Mouse (Mus musculus): ENCODE results near the gene Itpr3.

Gene Itpr3

DNA sequence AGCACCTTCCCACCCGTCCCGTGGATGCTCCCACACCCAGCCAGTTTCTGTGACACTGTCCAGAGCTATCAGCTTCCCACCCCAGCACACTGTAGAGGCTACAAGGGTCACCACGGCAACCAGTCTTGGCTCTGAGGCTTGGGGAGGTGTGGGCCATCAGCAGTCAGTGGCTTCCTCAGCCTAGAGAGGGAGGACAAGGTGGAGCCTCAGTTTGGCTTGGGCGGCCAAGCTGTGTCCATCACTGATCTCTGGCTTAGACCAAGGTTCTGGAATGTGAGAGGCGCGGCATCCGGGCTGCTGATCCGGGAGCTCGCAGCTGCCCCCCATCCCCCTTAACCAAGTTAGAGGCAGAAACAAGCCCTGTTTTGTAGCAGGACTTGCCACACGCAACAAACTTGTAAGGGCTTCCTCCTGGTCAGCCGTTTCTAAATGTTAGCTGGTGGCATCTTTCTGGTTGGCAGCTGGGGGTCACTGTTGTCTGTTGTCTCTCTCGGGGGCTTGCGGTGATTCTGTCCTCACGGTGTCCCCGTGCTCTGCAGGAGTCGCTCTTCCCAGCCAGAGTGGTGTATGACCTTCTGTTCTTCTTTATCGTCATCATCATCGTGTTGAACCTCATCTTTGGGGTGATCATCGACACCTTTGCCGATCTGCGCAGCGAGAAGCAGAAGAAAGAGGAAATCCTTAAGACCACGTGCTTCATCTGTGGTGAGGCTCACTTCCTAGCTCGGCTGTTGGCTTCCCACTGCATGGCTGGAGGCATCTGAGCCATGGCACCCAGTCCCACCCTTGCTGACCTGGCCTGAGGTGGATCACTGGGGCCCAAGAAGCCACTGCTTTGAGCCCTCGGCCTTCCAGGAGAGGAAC, 61.8 kb downstream of the Itpr3 start:
- DNase-seq (ENCODE audit: extremely low read depth, low read depth) = no peak

DNA sequence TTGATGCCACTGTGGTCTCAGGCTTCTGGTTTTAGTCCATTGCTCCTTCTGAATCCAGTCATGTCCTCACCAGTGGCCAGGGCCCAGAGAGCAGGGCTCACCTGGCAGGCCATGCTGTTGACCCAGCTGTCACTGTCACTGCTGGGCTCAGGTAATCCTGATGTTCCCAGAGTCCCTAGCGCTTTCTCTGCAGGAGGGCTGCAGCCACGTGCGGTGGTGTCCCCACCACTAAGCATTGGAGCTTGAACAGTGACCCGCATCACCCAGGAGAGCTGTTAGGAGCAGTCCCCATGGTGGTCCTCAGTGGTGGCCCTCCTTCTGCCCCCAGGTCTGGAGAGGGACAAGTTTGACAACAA, 62.4 kb downstream of the Itpr3 start:
- no peak for DNase-seq (ENCODE audit: extremely low read depth, low read depth)

DNA sequence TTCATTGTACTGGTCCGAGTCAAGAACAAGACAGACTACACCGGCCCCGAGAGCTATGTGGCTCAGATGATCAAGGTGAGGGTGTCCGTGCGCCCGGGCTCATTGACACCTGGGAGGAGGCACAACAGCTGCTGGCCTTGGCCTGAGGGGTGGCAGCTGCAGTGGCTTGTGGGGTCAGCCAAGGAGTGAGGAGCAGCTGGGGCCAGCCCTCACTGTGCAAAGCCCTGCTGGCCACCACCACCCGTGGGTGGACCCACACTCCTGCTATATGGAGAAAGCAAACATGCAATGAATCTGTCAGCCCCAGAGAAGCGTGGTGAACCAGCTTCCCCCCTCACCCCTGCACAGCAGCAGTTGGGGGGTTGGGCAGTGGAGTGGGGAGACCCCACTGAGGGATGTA, 62.9 kb downstream of the Itpr3 start:
- no peak for DNase-seq (ENCODE audit: extremely low read depth, low read depth)

DNA sequence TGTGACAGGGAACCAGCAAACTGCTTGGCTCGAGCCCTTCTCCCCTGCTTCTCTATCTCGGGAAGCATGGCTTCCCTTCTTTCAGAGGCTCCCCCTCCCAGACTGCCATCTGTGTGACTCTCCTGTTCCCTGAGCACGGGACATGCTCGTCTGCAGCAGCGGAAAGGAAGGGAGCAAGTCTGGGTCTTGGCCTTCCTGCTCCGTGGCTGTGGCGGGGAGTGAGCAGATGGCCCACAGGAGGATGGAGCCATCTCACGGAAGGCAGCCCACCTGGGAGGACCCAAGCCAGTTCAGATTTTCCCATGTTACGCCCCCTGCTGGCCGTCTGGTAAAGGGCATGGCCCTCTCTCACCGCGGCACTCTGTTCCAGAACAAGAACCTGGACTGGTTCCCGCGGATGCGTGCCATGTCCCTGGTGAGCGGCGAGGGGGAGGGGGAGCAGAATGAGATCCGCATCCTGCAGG, 63.5 kb downstream of the Itpr3 start:
- no peak for DNase-seq (ENCODE audit: extremely low read depth, low read depth)

DNA sequence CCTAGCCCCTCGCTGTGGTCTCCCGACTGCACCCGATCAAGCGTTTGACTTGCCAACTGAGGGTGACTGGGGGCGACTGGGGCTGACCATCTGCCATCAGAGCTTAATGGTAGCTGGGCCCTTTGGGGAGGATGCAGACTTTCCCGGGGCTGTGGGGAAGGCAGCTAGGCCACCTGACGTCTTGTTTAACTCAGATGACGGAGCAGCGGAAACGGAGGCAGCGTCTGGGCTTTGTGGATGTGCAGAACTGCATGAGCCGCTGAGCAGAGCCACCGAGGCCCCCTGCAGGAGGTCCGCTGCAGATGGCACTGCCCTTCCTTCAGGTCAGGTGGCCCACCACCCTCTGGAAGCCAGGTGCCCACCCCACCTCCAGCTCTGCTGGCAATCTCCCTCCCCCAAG, 64.2 kb downstream of the Itpr3 start:
- no peak for DNase-seq (ENCODE audit: extremely low read depth, low read depth)

GRCm38 (mm10) chr17:27121781-27122180, 64.7 kb downstream of the Itpr3 start:
- no peak for DNase-seq (ENCODE audit: extremely low read depth, low read depth)

GRCm38 (mm10) chr17:27122701-27123100, 65.6 kb downstream of the Itpr3 start:
- DNase-seq (ENCODE audit: extremely low read depth, low read depth) = no peak

DNA sequence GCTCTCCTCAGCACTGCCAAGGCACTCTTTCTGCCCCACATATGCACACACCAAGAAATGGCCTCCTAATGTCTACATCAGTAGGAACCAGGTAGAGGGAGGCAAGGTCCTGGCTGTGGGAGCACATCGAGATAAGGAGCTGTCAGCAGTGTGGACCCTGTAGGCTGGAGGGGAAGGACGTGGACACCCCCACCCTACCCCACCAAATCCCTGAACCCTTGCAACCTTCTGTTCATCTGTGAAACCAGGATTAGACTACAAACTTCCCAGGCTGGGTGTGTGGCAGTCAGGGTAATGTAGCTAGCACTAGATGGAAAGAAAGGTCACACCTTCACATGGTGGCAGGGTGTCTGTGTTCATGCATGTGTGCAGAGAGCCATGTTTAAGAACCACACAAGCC, 66.0 kb downstream of the Itpr3 start:
- no peak for DNase-seq (ENCODE audit: extremely low read depth, low read depth)

GRCm38 (mm10) chr17:27123813-27124375, 66.8 kb downstream of the Itpr3 start:
- no peak for DNase-seq (ENCODE audit: extremely low read depth, low read depth)

GRCm38 (mm10) chr17:27125185-27125584, 68.1 kb downstream of the Itpr3 start:
- peak; percentile 23 for DNase-seq (ENCODE audit: extremely low read depth, low read depth)

DNA sequence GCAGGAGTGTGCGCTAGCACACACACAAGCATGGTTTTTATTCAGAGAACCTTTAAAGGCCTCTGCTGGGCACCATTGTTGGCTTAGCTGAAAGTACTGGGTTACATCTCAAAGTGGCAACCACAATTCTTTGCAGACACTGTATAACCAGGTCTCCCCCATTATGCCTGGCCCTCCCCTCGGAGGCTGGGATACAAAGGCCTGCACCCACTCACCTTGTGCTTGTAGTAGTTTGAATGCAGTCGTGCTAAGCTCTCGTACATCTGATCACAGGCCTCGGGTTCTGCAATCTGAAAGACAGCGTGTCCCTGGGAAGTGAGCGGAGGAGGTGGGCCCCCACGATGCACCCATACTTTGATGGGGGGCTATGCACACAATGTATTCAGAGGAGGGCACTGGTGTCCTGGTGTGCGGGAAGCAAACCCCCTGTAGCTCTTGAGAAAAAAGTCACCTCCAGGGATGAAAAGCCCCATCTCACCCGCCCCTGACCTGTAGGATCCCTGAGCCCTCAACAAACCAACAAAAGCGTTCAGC, 68.6 kb downstream of the Itpr3 start:
- no peak for DNase-seq (ENCODE audit: extremely low read depth, low read depth)

- DNase-seq (ENCODE audit: extremely low read depth, low read depth) = no peak
Measured at GRCm38 (mm10) chr17:27126974-27127373, 69.9 kb downstream of the Itpr3 start.

- no peak for DNase-seq (ENCODE audit: extremely low read depth, low read depth)
Measured at GRCm38 (mm10) chr17:27128189-27128588, 71.1 kb downstream of the Itpr3 start.

DNA sequence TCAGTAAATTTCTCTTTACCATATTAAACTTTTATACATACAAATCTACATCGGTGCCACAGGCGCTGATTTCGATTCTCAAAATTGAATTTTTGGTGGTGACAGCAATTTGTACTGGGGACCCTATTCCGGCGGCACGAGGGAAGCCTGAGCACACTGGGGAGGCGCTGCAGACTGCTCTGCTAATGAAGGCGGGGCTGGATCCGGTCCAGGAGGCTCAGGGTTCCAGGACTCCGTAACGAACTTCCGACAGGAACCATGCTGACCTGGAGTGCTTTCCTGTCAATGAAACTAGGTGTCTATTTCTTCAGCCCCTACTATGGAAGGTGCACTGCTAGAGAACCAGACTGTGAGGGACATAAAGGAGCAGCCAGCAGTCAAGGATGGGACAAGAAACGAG, 72.2 kb downstream of the Itpr3 start:
- DNase-seq (ENCODE audit: extremely low read depth, low read depth) = no peak

DNA sequence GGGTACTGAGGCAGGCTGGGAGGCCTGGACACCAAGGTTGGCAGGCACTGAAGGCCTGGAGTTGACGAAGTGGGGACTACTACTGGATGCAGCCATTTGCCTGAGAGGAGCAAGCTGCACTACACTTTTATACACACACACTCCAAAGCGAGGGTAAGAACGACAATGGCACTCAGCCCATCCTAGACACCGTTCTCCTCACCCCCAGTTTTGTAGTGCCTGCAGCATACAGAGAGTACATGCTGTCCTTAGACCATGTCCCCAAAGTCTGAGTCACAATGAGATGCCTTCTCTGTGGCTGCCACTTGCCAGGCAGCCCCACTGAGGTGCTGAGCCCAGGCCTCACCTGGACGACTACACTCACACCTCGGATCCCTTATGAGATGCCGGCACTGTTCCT, 72.7 kb downstream of the Itpr3 start:
- DNase-seq (ENCODE audit: extremely low read depth, low read depth) = no peak

- DNase-seq (ENCODE audit: extremely low read depth, low read depth) = no peak
Measured at GRCm38 (mm10) chr17:27130246-27130645, 73.1 kb downstream of the Itpr3 start.

DNA sequence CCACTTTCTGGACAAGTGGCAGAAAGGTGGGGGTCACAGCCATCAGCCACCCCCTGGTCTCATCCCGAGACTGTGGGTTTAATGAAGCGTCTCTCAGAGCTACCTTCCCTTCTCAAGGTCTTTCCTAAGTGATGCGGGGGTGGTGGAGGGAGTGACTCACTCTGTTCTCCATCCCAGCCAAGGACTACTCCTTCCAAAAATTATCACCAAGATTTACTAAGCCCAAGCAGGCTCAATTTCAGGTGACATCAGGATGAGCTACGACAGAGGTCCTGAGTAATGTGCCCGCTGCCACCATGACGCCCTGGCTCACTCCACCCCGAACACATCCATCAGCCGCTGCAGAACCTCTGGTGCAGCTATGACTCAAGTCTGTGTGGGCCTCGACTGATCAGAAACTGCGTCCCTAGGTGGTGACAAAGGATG, 74.1 kb downstream of the Itpr3 start:
- DNase-seq (ENCODE audit: extremely low read depth, low read depth) = no peak

- no peak for DNase-seq (ENCODE audit: extremely low read depth, low read depth)
Measured at GRCm38 (mm10) chr17:27132238-27132637, 75.1 kb downstream of the Itpr3 start.

DNA sequence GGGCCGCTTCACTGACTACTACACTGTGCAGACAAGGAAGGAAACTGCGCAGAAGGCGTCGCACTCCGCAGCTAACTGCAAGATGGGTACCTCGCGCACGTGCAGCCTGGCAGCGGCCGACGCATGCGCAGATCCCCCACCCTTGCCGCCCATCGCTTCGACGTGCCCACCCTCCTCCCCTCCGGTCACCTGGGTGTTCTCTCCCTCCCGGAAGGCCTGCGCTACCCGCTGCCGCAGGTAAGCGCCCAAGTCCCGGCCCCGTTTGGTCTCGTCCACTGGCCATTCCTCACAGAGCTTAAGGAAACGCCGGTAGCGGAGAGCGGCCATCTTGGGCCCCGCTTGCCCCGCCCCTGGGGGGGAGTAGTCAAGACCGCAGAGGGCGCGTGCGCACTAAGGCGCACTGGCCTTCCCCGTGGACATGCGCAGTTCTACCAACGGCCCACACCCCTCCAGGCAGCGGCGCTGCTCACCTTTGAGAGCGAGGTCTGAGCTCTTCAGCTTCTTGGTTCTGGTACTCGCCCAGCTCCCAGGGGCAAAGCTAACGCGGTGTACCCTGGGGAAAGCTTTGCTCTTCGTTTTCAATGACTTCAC, 76.5 kb downstream of the Itpr3 start, which contains the start of gene Uqcc2:
Gene Uqcc2 (minus strand): TSS at position 366 of the 591 bp plus-strand sequence.
- peak; percentile 77 for DNase-seq (ENCODE audit: extremely low read depth, low read depth)

GRCm38 (mm10) chr17:27134187-27134586, 77.1 kb downstream of the Itpr3 start:
- DNase-seq (ENCODE audit: extremely low read depth, low read depth) = no peak

DNA sequence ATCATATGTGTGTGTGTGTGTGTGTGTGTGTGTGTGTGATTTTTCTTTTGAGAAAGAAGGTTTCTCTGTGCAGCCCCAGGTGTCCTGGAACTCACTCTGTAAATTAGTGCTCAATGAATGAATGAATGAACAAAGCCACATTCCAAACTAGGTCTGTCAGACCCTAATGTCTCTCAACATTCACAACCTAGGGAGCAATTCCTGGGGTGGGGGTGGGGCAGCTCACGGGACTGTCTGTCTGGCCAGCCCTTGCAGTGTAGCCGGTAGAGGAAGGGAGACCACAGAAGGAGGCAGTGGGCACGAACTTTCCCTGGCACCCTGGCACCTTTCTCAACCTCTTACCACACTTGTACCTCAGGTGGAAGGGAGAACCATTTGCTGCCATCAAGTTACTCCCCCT, 77.6 kb downstream of the Itpr3 start:
- DNase-seq (ENCODE audit: extremely low read depth, low read depth) = no peak

DNA sequence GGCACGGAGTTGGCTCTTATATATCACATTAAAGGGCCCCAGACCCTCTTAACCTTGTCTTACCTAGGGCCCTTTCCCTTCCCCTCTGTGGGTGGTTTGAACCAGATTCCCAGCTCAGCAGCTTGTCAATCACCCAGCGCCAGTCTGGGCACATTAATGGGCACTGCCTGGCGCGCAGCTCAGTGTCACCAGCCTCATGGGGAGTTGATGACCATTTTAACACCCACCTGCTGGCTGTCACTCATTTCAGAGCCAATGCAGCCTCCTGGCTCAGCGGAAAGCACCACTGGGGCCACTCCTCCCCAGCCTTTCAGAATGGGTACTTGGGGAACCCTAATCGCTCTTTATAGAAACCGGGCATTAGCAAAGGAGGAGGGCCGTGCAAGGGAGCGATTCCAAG, 81.3 kb downstream of the Itpr3 start:
- no peak for DNase-seq (ENCODE audit: extremely low read depth, low read depth)
